Mouse (Mus musculus) spleen, adult 2 months (tissue): ENCODE measurements around the gene Gm11084.

Experiments
- CTCF ChIP-seq: fragments of 200-500 bp; IDR thresholded peaks from 2 replicates; pipeline ENCODE4 v1.5.1; 2011; ENCODE audit warnings: mild to moderate bottlenecking, inconsistent platforms; ENCODE audit not compliant: insufficient read depth, insufficient read length, insufficient replicate concordance; ENCODE audit errors: extremely low read depth
- POLR2A ChIP-seq: fragments of 200-500 bp; IDR thresholded peaks from 2 replicates; pipeline ENCODE4 v1.6.1; 2011; ENCODE audit warnings: low read depth, low read length, inconsistent platforms

DNA sequence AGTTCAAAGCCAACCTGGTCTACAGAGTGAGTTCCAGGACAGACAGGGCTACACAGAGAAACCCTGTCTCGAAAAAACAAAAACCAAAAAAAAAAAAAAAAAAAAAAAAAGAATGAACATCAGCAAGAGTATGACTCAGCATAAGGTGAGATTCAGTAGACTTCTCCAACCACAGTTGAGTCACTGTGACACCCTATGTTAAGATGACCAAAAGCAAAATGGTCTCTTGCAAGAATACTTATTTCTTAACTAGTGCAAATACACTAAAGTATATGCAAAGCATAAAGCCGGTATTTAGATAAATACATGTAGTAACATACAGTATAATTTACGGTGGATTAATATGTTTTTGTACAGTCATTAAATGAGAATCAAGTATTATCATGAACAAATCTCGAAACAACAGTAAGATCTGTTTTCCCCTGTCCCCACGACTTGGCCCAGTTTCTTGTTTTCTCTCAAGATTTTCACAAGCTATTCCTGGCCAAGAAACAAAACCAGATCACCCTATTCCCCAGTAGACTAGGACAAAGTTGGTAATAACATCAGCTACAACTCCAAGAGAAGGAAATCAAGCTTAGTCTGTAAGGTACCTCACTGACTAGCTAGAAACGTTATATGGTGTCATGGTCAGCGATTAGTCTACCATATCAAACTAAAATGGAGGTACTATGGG lies 4.3 kb downstream of the Gm11084 start:
- TF ChIP-seq CTCF (no peak), POLR2A (no peak)
